ENCODE assay signal across 8 mouse cellular contexts in genomic region chr4:105151911-105152690, GRCm38 (mm10). TPM values are rescaled to one million over a fixed set of nuclear protein-coding genes. Genes with fewer than 3 reads are reported as not detected.
A peak's percentile ranks its signal among the peaks of the same experiment; 100 is the strongest.
DNase-seq lines count a peak whose midpoint lies in the region.

No protein-coding gene starts in this region.

- DNase-seq in B cell, adult 2 months, result peak; percentile 77 to 78
- DNase-seq in adipocyte (ENCODE audit: low spot score), result peak; percentile 89
- peak; percentile 92 for DNase-seq in embryo, embryonic 10.5 days (ENCODE audit: low spot score)
- DNase-seq in gastrocnemius, postnatal 36 days, result peak; percentile 50 to 70
- peak; percentile 86 to 89 for DNase-seq in kidney, postnatal 36 days
- DNase-seq in lung, adult 18-20 months, result peak; percentile 74 to 80
- peak; percentile 89 for DNase-seq in retina, embryonic 14.5 days (ENCODE audit: low spot score)
- DNase-seq in yolk sac, embryonic 10.5 days (ENCODE audit: low spot score), result peak; percentile 76

- intact Hi-C loops in gastrocnemius, postnatal 36 days (cut with DNase I), result loop anchor here (10.0 kb wide), 2 partner anchors 393 to 483 kb away; no protein-coding TSS in a partner anchor

RNA-seq across cellular contexts. Expression of gene Plpp3, which starts 5.0 kb away (rescaled TPM):
- 10 to 100 TPM; 43.9 to 45.4 TPM for total RNA-seq in gastrocnemius, postnatal 36 days (2021)

RNA-seq across cellular contexts. Expression of gene Prkaa2, which starts 42.4 kb away (rescaled TPM):
- 100 to 1,000 TPM; 127 to 129 TPM for total RNA-seq in gastrocnemius, postnatal 36 days (2021)

Comparison
In these comparisons a context has a peak if more than half of its experiments do, and no peak if none do; other contexts are left out.
1. Peak in every context shown above with its lines: DNase-seq.